Mouse (Mus musculus) heart, embryonic 14.5 days (tissue): ENCODE data around the gene Csnk1g1. TPM values are rescaled to one million over a fixed set of nuclear protein-coding genes. Genes with fewer than 3 reads are reported as not detected.

ENCODE experiments used
- ATAC-seq: fragments of 200-750 bp; cut with Nextera tagmentation; 2 replicates; pipeline ENCODE4 v1.8.0; 2017; ENCODE audit warnings: low read depth, moderate TSS enrichment; ENCODE audit not compliant: insufficient number of reproducible peaks, insufficient read depth, low FRiP score
- H3K27ac ChIP-seq, 2 experiments: fragments of 200-500 bp in 1 of 2; fragments of 300-500 bp in 1 of 2; sonication (generic) in 1 of 2; replicated peaks in 1 of 2; 2 replicates each; pipeline ENCODE4 v1.5.1; 2012 to 2014; ENCODE audit warnings: low read depth in 2 of 2, low read length in 2 of 2, control low read depth in 1 of 2, mild to moderate bottlenecking in 1 of 2, mixed read lengths in 1 of 2; ENCODE audit not compliant: control insufficient read depth in 1 of 2, insufficient read depth in 1 of 2
- H3K27me3 ChIP-seq: fragments of 300-500 bp; sonication (generic); 2 replicates; pipeline ENCODE4 v1.6.1; 2014; ENCODE audit warnings: mild to moderate bottlenecking, low read length, control low read depth; ENCODE audit not compliant: control insufficient read depth, insufficient read depth
- H3K36me3 ChIP-seq: fragments of 300-500 bp; sonication (generic); 2 replicates; pipeline ENCODE4 v1.6.1; 2014; ENCODE audit warnings: mild to moderate bottlenecking, control low read depth, low read length, mixed read lengths; ENCODE audit not compliant: control insufficient read depth, insufficient read depth
- H3K4me1 ChIP-seq, 2 experiments: fragments of 200-500 bp in 1 of 2; fragments of 300-500 bp in 1 of 2; sonication (generic) in 1 of 2; 2 replicates each; pipeline ENCODE4 v1.6.1; 2012 to 2014; ENCODE audit warnings: low read length in 2 of 2, control low read depth in 1 of 2, mixed read lengths in 1 of 2; ENCODE audit not compliant: control insufficient read depth in 2 of 2, insufficient read depth in 2 of 2
- H3K4me2 ChIP-seq: fragments of 300-500 bp; sonication (generic); 2 replicates; pipeline ENCODE4 v1.6.1; 2014; ENCODE audit warnings: mild to moderate bottlenecking, low read length
- H3K4me3 ChIP-seq, 2 experiments: fragments of 200-500 bp in 1 of 2; fragments of 300-500 bp in 1 of 2; sonication (generic) in 1 of 2; 2 replicates each; pipeline ENCODE4 v1.5.1; 2012 to 2014; ENCODE audit warnings: low read length in 2 of 2, mild to moderate bottlenecking in 2 of 2, control low read depth in 1 of 2, low read depth in 1 of 2, moderate library complexity in 1 of 2; ENCODE audit not compliant: control insufficient read depth in 1 of 2, insufficient read depth in 1 of 2
- H3K9ac ChIP-seq: fragments of 300-500 bp; sonication (generic); 2 replicates; pipeline ENCODE4 v1.6.1; 2014; ENCODE audit warnings: mild to moderate bottlenecking, low read length
- H3K9me3 ChIP-seq: fragments of 300-500 bp; sonication (generic); 2 replicates; pipeline ENCODE4 v1.6.1; 2016; ENCODE audit warnings: low read length, control low read depth; ENCODE audit not compliant: control insufficient read depth
- WGBS: fragments of 180-500 bp; shearing (Covaris S2); extraction: QIAGEN DNeasy Blood & Tissue Kit; methylation state at CpG from one replicate; pipeline ENCODE4 v1.1.7; 2014; 5-methylcytosine and 5-hydroxymethylcytosine counted together
- polyA plus RNA-seq: library from polyadenylated mRNA; unstranded; fragments of >200 nt; fragmentation: Nextera tagmentation; extraction: Ambion mirVana; gene quantifications from 2 replicates; pipeline ENCODE4 v1.2.1, GENCODE M21; 2014

Gene Csnk1g1
- polyA plus RNA-seq, 1 experiment from 2014 or later = 14.8 TPM

DNA sequence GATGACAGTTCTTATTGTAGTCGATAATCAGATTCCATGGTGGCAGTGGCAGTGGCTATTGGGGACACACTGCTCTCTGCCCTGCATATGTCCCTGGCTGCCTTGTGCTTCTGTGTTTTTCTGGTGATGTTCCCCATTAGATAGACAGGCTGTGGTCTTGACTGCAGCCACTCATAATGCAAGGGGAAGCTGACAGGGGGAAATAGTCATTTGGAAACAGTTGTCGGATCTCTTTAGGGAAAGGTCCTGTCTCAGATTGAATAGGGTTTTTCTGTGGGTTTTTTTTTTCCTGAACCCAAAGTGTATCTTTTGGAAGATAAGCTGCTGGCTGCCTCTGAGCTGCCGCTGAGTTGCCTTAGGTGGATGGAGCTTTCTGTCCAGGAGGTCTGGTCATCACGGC, 173.3 kb downstream of the Csnk1g1 start:
- H3K4me1 ChIP-seq = peaks cover 7 to 9% of the 10 kb centered on the region in 2 experiments; a peak in 3 of 4 replicates
- no peak overlapping the region for H3K9ac ChIP-seq
- ATAC-seq = no peak
- H3K36me3 ChIP-seq = peaks cover 11% of the 10 kb centered on the region
- no peak overlapping the region for H3K27ac ChIP-seq
- no peak overlapping the region for H3K4me2 ChIP-seq
- no peaks in the 10 kb centered on the region for H3K9me3 ChIP-seq
- 62% methylated on average over 4 of the region's 4 CpGs for WGBS
- H3K4me3 ChIP-seq = no peak overlapping the region
- H3K27me3 ChIP-seq = no peaks in the 10 kb centered on the region

DNA sequence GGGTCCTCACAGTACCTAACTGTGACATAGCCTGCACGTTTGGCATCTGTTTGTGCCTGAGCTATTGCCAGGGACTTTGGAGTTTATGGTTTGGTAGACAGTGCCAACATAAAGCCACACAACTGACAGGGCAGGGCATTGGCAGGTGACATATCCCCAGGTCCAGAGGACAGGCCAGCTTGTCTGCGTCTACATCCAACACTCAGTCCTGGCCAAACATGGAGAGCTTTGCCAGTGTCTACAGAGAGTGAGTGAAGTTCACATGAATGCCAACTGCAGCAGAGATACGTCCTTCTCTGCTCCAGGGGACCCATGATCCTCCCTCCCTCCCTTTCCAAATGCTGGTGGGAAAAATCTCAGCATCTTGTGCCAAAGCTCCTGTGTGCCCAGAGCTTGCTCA, 175.4 kb downstream of the Csnk1g1 start:
- 93% methylated on average over 3 of the region's 3 CpGs for WGBS
- no peak for ATAC-seq
- peaks cover 32% of the 10 kb centered on the region for H3K36me3 ChIP-seq

DNA sequence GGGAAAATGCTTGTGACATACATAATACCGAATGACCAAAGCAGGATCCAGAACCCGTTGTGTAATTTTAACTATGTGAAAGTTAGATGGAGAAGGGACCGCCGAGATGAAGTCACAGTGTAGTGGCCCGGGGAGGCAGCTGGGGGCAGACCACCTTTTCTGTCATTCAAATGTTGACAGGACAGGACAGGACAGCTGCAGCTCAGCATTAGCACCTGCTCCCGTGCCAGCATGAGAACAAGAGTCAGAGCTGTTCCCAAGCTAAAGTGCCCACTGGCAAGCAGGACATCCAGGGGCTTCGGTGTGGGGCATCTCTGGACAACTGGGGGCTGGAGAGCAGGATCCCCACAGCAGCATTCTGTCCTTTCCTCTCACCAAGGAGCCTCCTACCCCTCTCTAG, 178.3 kb downstream of the Csnk1g1 start:
- Histone ChIP-seq H3K4me2 (no peak overlapping the region), H3K4me3 (no peak overlapping the region), H3K9ac (no peak overlapping the region), H3K36me3 (peaks cover 60% of the 10 kb centered on the region), H3K9me3 (no peaks in the 10 kb centered on the region), H3K27ac (no peak overlapping the region), H3K27me3 (no peaks in the 10 kb centered on the region), H3K4me1 (peaks cover 0 to 4% of the 10 kb centered on the region in 2 experiments; a peak in 2 of 4 replicates)
- no peak for ATAC-seq
- 92% methylated on average over 7 of the region's 7 CpGs for WGBS

More for the DNA sequence above, 175.4 kb downstream of the Csnk1g1 start:
- H3K4me1 ChIP-seq = peaks cover 2 to 3% of the 10 kb centered on the region in 2 experiments; a peak in 2 of 4 replicates
- no peak overlapping the region for H3K9ac ChIP-seq
- no peak overlapping the region for H3K4me3 ChIP-seq
- no peak overlapping the region for H3K4me2 ChIP-seq
- no peaks in the 10 kb centered on the region for H3K27me3 ChIP-seq
- no peak overlapping the region for H3K27ac ChIP-seq
- no peaks in the 10 kb centered on the region for H3K9me3 ChIP-seq

DNA sequence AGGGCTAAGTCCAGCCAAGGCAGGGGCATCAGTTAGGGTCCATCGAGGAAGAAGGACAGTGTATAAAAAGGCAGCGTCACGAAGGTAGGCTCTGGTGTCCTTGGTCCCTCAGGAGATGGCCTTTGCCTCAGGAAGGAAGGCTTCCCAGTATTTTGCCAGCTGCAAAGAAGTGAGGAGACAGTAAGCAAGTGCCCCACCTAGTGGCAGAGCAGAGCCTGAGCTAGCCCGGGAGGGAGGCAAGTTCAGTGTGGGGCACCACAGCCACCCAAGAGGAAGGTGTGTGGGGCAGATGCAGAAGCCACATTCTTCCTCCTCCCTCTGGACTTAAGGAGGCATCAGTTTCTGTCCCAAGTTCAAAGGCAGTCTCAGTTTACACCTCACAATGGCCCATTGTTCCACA, 179.7 kb downstream of the Csnk1g1 start:
- no peak overlapping the region for H3K27ac ChIP-seq
- H3K4me1 ChIP-seq = peaks cover 5 to 15% of the 10 kb centered on the region in 2 experiments; a peak in 3 of 4 replicates
- H3K4me2 ChIP-seq = no peak overlapping the region
- peaks cover 74% of the 10 kb centered on the region for H3K36me3 ChIP-seq
- no peak overlapping the region for H3K4me3 ChIP-seq
- 41% methylated on average over 4 of the region's 4 CpGs for WGBS
- no peak overlapping the region for H3K9ac ChIP-seq
- no peaks in the 10 kb centered on the region for H3K27me3 ChIP-seq
- no peak for ATAC-seq
- H3K9me3 ChIP-seq = no peaks in the 10 kb centered on the region

DNA sequence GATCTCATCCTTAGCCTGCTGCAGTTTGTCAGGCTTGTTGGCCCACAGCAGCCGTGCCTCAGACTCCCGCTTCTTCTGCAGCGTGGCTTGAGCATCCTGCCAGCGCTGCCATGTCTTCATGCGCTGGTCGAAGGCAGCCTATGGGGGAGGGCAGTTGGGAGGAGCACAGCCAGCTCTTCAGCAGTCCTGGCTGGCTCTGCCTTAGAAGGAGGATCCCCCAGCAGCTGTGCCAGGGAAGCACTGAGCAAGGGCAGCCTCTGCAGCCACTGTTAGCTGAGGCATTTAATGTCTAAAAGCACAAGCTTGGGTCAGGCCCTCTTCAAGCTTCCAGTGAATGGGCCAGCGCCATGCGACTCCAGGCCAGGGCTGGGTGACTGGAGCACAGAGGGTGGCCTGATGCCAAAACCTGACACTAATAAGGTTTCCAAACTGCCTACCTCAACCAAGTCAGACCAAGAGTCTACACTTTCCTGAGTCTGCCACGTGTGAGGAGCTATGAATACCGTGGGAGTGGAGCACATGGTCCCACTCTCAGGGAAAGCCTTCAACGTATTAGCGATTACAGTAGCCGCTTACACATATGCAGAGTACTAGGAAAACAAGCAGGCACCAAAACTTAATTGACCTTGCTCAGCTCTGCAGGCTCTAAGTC, 182.0 kb downstream of the Csnk1g1 start:
- H3K27me3 ChIP-seq = no peaks in the 10 kb centered on the region
- H3K9me3 ChIP-seq = no peaks in the 10 kb centered on the region
- 88% methylated on average over 13 of the region's 13 CpGs for WGBS
- peaks cover 96% of the 10 kb centered on the region for H3K36me3 ChIP-seq
- H3K4me1 ChIP-seq = peaks cover 5 to 15% of the 10 kb centered on the region in 2 experiments; a peak in 3 of 4 replicates
- H3K9ac ChIP-seq = no peak overlapping the region
- H3K27ac ChIP-seq = no peak overlapping the region
- 0 out of 2 replicates have a peak, but pooled peaks have one; percentile 5 for ATAC-seq
- no peak overlapping the region for H3K4me3 ChIP-seq
- H3K4me2 ChIP-seq = no peak overlapping the region

DNA sequence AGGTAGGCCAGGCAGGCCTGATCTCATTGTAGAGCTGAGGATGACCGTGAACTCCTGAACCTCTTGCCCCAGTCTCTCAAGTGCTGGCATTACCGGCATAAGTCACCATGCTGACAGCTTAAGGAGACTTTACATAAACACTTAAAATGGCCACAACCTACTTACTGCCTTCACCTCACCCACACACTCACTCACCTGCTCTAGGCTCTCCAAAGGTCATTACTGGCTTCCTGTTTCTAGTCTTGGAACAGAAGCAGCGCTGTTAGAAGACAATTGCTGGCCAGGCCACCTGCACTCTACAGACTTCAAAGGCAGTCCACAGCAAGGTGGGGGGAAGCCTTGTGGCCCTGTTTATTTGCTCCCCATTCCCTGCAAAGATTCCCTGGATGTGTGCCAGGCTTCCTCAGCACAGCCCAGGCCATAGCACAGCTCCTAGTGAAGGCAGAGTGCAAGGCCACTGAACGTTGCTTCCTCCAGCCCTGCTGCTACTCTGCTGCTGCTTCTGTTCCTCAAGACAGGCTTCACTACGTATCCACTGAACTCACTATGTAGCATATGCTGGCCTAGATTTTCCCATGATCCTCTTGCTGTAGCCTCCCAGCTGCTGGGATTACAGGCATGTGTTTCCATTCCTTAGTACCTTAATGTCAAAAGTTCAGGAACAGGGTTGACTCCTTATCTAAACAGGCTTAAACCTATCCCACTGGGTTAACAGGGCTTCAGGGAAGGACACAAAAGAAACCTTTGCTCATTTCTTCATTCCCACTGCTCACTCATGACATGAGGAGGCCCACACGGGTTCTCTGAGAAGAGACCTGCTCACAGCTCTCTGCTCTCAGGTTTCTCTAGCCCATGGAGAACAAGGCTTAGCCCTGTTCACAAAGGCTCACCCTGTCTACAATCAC, 182.9 kb downstream of the Csnk1g1 start:
- WGBS = 58% methylated on average over 6 of the region's 6 CpGs
- H3K27ac ChIP-seq = no peak overlapping the region
- H3K9me3 ChIP-seq = no peaks in the 10 kb centered on the region
- ATAC-seq = no peak; the same call in 1 of the 2 replicates
- H3K4me3 ChIP-seq = no peak overlapping the region
- H3K36me3 ChIP-seq = peaks cover 97% of the 10 kb centered on the region
- no peak overlapping the region for H3K9ac ChIP-seq
- H3K27me3 ChIP-seq = no peaks in the 10 kb centered on the region
- H3K4me2 ChIP-seq = no peak overlapping the region
- H3K4me1 ChIP-seq = peaks cover 5 to 15% of the 10 kb centered on the region in 2 experiments; a peak in 3 of 4 replicates

DNA sequence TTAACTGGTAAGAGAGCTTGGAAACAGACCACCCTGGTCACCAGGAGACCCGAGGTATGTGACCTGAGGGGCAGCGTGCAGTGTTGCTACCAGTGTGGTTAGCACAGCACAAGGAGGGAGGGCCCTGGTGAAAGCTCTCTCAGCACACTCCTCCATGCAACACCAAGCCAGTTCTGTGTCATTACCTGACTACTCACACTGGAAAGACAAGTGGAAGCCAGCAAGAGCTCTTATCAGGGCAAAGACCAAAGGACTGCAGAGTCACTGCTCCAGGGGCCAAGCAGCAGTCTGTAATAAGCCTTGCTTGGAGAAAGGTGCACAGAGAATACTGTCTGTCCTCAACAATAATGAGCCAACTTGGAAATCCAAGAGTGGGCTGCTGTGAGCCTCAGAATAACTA, 183.9 kb downstream of the Csnk1g1 start:
- 48% methylated on average over 2 of the region's 2 CpGs for WGBS

More for the DNA sequence above, 183.9 kb downstream of the Csnk1g1 start:
- Histone ChIP-seq H3K4me1 (peaks cover 5 to 15% of the 10 kb centered on the region in 2 experiments; a peak in 3 of 4 replicates), H3K4me3 (no peak overlapping the region), H3K36me3 (peaks cover 97% of the 10 kb centered on the region), H3K27ac (no peak overlapping the region), H3K9ac (no peak overlapping the region), H3K4me2 (no peak overlapping the region), H3K27me3 (no peaks in the 10 kb centered on the region), H3K9me3 (no peaks in the 10 kb centered on the region)
- ATAC-seq = no peak
